Mouse (Mus musculus): Measurements from ENCODE around the gene Cyb5d1.

DNA sequence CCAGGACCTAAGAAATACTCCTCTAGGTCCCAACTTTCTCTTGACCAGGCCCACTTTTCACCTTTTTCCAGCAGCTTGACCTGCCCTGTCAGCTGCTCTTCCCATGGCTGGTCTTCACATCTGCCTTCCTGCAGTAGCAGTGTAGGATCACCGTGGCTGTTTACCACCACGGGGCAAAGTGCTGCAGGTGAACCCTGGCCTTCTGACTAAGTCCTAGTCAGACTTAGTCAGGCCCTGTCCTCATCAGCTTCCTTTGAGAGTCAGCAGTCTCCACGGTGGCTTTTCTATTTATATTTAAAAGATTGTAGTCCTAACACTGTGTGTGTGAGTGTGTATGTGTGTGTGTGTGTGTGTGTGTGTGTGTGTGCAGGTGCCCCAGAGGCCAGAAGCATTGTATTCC, 17.7 kb downstream of the Cyb5d1 start:
- TF ChIP-seq CTCF (IDR thresholded peaks at IDR 0.05; ENCODE audit: borderline replicate concordance, insufficient read depth, low read depth, low read length): no peak
- TF ChIP-seq POLR2A (IDR thresholded peaks at IDR 0.05; ENCODE audit: borderline replicate concordance, insufficient read depth, low read length): no peak
